Mouse (Mus musculus) cerebellum, adult 9-10 months (tissue): Measurements from ENCODE around the gene Aox3.

Experiments used
- DNase-seq: peaks from one replicate; pipeline ENCODE4 v3.0.0; 2022

Aox3 gene

DNA sequence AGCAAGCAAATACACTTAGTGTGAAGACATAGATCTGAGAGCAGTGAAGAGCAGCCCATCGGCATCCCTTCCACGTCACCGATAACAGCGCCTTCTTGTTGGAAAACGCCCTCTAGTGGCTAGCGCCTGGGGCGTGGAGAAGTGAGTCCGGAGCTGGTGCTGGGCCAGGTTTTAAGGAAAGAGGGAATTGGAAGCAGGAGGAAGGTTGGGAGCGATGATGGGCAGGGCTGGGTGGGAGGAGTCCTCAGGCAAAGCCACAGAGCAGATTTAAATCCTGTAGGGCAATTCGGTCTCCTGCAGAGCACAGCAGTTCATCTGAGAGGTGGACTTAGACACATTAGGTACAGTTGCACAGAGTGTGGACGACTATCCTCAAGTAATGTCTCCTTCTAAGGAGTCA lies at the start of gene Aox3:
Gene Aox3, plus strand, starts transcription at position 251 of the 400 bp plus-strand sequence.
- DNase-seq = peak; percentile 81

DNA sequence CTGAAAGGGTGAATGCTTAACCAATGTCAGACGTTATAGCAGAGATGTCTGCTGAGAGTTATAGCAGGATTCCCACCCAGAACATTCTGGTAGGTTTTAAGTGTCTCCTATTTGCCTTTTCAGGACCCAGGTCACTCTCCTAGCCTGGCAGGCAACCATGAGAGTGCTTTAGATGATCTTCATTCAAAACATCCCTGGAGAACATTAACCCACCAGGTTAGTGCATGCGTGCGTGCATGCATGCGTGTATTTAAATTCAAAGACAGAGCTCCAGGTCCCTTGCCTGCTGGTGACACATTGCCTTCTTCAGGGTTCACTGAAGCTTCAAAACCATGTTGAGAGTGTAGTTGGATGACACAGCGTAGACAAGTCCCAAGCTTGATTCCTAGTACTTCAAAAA lies 47.8 kb upstream of the Aox3 start:
- no peak for DNase-seq

DNA sequence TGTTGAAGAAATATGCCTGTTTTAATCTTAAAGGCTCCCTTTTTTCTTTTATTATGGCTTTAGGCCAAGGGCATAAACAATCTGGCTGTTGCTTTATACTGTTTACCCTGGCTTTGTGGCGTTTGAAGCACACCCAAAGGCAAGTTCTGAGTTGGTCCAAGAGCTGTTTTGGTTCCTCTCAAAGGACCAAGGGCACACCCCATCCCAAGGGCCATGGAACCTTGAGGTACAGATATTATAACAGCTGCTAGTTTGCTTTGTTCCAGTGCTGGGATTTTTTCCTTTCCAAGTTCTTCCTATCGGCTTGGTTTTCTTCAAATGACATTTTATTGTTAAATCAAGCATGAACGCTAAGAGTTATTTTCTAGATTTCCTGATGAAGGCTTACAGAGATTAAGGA lies 47.3 kb upstream of the Aox3 start:
- DNase-seq = no peak

DNA sequence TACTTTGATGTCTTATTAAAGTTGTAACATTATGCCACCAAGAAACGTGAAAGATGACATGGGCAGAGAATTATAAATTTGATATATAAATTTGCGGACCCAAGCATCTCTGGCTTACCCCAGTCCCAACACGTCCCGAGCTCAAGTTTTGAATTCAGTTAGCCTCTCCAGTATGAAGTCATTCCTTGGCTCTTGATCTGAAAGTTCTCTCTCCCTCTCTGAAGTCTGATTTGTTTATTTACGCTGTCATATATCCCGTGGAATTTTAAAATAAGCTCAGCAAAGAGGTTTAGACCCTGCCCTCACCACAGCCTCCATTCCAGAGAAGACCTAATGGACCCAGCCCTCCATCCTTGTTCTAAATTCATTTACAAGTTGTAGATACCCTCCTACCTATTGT lies 43.7 kb upstream of the Aox3 start:
- DNase-seq = no peak

DNA sequence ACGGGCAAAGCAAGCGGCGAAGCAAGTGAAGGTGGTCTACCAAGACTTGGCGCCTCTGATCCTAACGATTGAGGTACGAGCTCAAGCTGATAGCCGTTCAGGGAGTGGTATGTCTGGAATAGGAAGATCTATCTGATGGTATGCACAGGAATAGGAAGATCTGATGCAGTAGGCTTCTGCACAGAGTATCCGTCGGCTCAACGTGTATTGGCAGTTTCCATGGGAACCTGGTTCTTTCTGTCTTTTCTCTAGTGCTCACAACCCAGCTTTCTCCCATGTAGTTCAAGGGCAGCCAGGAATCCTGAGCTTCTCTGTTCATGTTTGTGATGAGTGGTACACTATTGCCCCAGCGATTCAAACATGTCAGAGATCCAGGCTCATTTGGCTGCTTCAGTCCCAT lies 42.8 kb upstream of the Aox3 start:
- DNase-seq = no peak

DNA sequence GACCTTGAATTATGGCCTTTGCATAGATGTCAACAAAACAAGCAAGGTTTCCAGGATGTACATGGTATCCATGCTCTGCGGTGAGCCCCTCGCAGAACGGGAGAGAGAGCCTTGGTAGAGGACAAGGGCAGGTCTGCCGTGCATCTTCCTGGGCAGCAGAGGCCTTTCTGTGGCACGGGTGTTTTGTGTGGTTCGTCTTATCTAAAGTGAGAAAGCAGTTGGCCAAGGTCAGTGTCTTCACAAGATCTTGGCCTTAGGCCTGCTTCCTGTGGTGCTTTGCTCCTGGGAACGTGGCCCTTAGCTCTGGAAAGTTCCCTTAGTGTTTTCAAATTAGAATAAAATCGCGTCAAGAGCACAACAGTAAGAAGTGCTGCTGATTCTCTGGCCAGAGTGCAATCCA lies 41.9 kb upstream of the Aox3 start:
- no peak for DNase-seq

DNA sequence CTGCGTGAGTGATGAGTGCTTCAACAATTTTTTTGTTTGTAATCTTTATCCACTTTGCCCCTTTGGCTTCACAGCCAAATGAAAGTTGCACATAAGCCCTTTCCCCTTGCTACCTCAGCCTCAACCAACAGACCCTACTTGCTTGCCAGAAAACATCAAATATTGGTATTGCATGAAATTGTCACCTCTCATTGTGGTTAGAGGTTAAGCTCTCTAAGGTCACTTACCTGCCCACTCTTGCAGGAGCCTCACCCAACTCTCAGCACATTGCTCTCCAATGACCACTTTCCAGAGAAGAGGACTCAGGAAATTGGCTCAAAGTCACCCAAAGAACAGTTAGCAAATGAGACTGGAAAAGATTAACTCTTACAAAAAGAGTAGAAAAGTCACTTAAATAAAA lies 41.4 kb upstream of the Aox3 start:
- DNase-seq = no peak

DNA sequence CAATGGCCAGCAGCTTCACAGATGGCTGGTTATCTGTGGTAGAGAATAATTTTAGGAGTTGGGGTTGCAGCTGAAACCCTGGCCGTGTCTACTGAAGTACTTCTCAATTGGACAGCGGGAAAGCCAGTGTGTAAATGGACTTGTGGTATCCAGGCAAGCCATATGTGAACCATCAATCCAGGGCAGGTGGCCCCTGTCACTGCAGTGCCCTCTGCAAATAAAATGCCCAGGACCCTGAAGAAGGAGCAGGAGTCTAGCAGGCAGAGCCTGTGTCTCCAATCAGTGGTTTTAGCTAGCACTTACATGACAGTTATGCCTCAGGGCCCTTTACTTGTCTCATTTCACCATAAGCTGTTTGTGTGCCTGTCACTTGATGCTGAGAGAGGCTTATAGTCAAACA lies 40.5 kb upstream of the Aox3 start:
- DNase-seq = no peak

DNA sequence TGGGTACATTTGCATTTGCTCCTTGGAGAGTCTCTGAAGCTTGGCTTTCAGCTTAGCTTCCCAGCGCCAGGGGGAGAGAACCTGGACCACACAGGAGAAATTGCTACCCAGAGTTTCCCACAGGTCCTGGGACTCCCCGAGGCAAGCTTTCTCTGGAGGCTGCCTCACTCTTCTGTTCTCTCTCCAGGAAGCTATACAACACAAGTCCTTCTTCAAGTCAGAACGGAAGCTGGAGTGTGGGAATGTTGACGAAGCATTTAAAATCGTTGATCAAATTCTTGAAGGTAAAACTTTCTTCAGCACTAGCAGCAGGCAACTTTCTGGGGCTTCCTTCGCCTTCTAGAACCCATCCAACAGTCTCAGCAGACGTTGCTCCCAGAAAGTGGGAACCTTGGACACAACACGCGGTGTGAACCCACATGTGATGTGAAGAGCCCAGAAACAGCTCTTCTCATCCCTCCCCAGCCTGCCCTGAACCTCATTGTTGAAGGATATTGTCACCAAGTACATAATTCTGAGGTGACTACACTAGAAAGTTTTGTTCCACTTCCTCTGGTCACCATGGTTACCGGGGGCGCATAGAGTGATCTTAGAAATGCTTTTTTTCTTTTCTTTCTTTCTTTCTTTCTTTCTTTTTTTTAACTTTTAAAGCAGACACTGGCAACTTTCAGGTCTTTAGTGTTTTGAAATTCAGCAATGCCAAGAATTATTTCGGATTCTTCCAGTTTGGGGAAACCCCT lies 39.8 kb upstream of the Aox3 start:
- no peak for DNase-seq

DNA sequence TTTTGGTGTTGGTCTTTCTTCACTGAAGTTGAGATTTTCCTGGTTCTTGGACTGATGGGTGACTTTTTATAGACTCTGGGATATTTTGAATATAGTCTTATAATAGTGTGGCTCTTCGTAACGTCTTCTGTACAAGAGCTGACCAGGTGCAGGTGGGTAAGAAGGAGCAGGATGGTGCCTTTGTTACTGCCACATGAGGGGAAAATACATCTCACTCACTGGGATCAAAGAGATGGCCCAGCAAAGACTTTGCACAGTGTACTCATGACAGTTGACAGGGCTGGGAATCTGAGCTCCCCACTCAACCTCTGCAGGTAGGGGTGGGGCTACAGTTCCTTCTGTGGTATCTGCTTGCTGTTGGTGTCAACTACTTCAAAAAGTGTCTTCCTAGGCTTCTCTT lies 38.7 kb upstream of the Aox3 start:
- DNase-seq = no peak

DNA sequence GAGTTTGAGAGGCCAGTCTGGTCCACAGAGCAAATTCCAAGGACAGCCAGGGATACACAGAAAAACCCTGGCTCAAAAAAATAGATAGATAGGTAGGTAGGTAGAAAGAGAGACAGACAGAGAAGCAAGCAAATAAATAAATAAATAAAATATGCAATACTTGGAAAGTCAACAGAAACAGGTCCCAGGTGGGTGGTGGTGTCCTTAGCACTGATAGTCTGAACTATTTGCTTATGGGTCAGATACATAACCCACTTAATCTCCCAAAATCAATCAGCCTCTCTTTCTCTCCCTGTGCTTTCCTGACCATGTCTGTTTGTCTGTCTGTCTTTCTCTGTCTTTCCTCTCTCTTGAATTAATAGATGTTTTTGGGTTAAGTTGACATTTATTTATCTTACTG lies 35.0 kb upstream of the Aox3 start:
- DNase-seq = no peak

DNA sequence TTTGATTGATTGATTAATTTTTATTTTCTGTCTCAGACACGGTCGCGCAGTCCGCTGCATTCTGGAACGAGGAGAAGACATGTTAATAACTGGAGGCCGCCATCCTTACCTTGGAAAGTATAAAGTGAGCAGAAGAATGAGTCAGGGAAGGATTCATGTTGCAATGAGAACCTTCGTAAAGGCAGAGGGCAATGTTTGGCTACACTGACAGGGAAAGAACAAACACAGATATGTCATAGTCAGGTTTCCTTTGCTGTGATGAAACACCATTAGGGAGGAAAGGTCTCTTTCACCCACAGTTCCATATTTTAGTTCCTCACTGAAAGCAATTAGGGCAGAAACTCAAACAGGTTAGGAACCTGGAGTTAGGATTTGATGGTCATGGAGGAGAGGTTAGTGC lies 34.5 kb upstream of the Aox3 start:
- DNase-seq = no peak

DNA sequence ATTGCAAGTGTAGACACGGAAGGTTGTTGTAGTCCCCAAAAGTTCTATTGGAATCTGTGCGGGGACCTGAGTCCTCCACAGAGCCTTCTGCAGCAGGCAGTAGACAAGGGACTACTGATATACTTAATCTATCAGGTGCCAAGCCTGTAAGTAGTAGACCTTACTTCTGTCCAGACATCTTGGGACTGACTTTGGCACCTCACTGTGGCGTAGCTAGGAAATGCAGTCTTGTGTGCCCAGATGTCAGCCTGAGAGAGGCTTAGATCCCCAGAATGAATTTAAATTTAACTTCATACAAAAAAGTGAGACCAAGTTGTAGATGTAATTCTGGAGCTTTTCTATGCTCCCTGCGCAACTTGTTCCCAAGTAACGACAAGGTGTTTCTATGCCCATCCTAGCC lies 33.2 kb upstream of the Aox3 start:
- peak; percentile 13 for DNase-seq

DNA sequence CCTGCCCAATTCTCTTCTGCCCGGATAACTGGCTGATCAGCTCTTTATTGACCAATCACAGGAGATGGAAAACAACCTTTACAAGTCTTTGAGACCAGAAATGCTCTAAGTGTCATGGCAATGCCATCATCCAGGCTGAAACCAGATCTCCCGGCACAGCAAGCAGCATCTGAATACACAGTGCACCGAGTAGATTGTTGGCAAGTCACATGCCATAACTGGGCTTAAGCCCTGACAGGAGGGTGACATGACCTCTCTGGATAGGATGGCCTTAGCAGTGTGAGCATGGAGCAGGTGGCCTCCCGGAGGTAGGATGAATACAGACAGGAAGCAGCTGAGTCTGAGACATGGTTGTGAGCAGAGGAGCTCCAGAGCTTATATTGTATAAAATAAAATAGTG lies 32.5 kb upstream of the Aox3 start:
- DNase-seq = no peak

DNA sequence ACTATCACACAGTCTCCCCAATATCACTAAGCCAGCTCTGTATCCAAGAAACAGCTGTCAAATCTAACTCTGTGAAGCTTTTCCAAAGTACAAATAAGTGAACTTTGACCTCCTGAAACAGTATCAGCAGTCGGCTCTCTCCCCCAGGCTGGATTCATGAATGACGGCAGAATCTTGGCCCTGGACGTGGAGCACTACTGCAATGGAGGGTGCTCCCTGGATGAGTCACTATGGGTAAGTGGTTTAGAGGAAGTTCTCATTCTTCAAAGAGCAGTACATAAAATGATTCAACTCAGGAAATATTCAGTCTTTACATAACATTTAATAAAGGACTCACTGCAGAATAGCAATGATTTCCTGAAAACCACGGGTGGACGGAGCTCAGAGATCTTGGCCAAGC lies 31.6 kb upstream of the Aox3 start:
- DNase-seq = no peak

DNA sequence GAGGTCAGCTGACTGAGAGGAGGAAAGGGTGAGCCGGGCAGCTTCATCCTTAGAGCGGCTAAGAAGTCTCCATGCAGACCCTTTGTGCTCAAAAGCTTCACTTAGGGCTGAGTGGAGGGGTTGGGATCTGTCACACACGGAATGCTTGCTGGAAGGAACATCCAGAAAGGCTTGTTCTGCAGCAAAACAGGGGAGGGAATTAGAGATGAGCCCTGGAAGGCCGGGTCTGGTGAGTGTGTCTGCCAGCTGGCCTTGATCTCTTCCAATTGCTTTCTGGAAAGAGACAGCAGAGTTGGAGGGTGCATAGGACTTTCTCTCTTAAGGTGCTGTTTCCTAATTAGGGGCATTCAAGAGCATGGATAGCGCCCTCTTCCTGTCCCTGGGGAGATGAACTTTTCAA lies 23.6 kb upstream of the Aox3 start:
- DNase-seq = no peak

DNA sequence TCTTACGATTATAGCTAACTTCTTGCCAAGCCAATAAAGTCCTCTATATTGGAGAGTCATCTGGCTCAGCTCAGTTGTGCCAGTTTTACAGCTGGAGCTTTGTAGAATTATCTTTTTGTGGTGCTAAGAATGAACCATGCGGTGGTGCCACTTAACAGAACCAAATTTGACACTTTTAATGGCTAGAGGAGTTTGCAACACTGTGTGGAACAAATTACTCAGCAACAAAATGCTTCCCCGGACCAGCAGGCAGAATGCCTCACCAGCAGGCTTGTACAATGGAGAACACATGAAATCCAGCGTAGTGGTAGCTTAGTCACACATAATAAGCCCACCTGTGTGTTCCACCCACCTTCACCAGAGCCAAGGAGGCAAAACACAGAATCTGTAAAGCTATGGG lies 22.7 kb upstream of the Aox3 start:
- no peak for DNase-seq

DNA sequence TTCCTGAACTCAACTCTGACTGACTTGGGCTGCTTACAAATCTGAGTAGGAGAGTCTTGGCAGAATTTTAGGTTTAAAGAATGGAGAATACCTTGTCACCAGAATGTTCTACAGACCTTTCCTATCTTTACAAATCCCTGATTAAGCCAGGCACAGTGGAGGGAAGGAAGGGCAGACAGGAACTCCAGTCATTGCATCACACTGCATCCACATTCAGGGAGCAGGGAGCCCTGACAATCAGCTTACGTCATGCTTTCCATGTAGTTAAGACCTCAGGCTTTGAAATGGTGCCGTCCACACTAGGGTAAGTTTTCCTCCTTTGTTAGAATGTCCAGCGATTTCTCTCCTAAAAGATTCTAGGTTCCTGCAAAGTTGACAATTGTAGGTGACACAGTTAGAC lies 21.7 kb upstream of the Aox3 start:
- no peak for DNase-seq

DNA sequence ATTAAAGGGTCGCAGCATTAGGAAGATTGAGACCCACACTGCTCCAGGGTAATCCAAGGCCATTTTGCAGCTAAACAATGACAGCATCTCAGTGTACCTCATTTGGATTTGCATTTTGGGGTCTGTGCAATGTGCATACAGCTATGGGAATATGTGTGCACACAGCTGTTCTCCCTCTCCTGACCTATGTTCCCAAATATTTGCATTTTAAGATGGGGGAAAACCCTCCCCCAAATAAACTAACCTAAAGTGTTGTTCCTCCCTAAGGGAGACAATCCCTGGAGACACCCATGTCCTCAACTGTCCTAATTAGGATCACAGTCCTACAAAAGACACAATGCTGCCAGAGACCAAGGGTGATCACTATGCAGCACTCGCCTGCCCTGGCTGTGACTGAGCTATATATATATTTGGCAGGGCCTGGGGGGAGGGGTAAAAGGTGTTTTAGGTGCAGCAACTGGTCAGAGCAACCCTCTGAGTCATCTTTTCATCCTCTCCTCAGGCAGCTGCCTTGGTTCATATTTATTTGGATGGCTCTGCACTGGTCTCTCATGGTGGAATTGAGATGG lies 20.9 kb upstream of the Aox3 start:
- no peak for DNase-seq

DNA sequence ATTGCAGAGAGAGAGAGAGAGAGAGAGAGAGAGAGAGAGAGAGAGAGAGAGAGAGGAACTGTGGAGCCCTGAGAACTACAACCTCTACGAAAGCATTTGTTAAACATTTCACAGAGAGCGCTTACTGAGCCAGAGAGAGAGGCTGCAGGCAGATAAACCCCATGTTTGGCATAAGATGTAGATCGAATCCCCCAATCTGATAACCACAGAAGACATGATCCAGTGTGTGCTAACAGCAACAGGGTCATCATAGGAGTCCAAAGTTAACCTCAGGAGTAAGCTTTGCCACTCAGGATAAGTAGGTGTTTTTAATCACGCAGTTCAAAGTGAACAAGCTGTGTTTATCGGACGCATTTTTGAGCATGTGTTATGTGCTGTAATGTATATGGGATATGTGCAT lies 15.6 kb upstream of the Aox3 start:
- DNase-seq = no peak

DNA sequence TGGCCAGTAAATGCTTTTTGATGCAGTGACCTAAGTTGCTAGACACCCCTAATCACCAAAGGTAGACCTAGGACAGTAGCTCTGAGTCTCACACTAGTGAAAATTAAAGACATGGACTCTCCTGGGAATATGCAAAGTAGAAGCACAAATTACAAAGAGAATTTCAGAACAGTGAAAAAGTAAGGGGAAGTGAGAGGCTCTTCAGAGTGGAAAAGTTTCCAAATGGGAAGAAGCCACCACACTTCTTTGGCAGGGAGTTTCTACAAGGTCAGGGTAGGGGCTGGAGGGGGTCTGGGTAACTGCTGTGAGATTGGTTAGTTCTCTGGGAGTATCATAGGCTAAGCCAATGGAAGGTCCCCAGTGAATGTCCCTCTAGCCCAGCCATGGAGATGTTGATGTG lies 13.8 kb upstream of the Aox3 start:
- no peak for DNase-seq

DNA sequence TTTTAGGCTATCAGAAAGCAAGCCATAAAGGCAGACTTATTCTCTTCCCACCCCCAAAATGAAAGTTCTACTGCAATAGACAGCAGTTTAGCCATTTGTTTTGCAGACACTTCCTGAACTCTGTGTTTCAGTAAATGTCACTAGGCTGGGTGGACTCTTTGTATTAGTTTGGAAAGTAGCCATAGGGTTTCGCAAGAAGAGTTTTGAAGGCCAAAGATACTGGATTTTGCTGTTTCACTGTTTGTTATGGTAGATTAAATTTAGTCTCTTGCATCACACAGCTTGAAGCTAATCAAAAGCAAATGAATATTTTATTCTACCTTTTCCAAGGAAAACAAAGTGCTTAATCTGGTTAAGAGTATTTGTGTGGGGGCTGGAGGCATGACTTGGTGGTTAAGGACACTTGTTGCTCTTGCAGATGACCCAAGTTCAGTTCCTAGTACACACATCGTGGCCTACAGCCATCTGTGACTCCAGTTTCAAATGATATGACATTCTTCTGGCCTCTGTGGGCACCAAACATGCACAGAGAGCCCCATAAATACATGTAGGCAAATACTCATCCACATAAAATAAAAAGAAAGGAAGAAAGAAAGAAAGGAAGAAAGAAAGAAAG lies 11.3 kb upstream of the Aox3 start:
- DNase-seq = no peak

DNA sequence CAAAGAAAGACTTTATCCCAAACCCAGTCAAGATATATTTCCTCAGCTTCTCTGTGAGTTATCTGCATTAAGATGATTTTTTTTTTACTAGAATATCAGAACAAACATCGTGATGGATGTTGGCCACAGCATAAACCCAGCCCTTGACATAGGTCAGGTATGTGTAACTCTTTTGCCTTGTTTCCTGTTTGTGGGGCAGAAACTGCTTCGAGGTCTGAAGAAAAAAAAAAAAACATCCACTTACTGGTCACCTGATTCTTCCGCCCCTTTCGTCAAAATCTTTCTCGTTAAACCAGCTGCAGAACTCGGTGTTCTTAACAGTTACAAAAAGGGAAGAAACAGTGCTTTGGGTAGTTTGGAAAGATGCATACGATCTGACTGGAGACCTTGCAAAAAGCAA lies 10.4 kb upstream of the Aox3 start:
- DNase-seq = no peak

DNA sequence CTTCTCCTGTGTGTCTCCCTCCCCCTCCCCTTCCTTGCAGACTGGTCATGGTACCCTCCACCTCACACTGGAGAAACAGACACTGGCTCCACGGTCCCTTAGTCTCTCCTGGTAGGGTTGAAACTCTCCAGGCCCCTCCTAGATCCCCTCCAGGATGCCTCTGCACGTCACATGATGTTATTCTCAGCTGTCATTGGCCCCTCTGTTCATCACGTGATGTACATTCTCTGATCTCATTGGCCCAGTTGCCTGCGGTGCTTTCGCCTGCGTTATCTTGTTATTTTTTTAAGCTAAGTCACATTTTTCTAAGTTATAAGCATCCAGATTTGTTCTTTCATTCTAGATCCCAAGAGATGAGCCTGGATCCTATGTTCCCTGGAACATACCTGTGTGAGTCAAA lies 7.2 kb upstream of the Aox3 start:
- DNase-seq = no peak

DNA sequence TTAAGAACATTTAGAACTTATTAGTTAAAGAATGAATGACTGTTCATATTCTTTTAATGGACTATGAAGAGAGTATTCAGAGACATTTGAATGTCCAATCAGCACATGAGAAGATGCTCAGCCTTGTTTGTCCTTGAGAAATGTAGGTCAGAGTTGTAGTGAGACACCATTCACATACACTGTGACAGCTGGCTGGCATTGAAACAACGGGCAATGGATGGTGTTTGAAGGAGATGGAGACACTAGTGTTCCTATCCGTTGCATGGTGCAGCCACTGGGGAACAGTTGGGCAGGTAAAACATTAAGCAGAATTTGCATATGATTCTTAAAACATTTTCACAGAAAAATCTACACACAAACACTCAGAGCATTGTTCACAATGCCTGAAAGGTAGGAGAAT lies 5.9 kb upstream of the Aox3 start:
- no peak for DNase-seq
